Mouse (Mus musculus): ENCODE results near the gene Ccdc169. TPM values are rescaled to one million over a fixed set of nuclear protein-coding genes. Genes with fewer than 3 reads are reported as not detected.
"Not testable (repeated sequence)": the region's sequence is repeated elsewhere in the genome, so short reads cannot be mapped to it uniquely, and the experiment has no call there.

The Ccdc169 gene
- total RNA-seq, 2 experiments from 2014 or later, result not detected

DNA sequence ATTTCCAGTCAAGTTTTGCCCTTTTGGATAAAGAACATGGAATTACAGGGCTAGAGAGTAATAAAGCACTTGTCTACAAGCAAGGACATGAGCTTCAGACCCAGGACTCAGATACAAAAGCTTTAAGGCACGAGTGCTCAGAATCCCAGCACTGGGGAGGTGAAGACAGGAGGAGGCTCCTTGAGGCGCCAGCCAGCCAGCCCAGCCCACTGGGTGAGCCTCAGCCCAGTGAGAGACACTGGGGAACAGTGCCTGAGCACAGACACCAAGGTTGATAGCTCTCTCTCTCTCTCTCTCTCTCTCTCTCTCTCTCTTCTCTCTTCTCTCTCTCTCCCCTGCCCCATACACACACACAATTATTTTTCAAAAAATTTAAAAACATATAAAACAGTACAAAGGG, 56.2 kb downstream of the Ccdc169 start:
- ATAC-seq (ENCODE audit: poor library complexity, severe bottlenecking), result no peak

DNA sequence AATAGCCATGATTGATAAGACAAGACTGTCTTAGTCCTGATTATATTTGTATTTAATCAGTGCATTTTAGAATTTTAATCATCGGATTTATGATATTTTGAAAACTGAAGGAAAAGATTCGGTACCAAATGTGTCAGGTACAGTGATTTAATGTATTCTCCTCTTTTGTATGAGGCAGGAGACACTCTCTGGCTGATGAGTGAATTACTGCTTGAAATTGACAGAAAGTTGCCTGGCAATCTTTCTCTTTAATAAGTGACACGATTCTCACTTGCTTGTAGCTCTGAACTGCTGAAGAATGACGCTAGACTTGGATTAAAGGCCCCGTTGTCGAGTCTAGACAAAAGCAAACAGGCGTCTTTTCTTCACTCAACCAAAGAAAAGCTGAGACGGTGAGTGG, 57.7 kb downstream of the Ccdc169 start:
- ATAC-seq (ENCODE audit: poor library complexity, severe bottlenecking), result no peak

DNA sequence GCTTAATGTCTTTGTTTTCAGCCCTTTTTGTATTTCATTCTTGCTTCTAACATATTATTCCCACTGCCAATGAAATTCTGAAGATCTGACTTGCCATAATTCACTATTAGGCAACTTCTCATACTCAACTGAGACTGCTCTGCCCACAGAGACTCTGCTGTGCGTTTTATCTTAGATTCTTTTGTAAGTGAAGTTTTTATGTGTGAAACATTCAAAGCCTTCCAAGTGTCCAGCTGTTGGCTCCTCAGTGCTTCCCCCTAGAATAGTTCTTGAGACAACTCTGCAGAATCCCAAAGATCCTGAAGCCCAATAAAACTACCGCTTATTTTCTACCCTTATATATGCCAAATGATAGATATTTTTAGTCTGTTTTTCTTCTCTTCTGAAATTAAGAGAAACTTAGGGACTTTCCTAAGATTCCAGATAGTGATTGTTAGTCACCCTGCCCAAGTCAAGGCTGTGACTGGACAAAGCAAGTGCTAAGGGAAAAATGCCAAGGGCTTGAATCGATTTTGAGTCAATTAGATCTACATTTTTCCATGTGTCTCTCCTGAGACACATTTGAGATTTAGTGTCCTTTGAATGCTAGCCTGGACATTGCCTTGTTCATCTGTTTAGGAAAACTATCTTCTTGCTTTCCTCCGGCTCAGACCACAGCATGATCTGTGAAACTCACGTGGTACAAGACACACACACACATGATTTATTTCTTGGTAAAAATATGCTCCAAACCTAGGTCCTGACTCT, 58.6 kb downstream of the Ccdc169 start:
- no peak for ATAC-seq (ENCODE audit: poor library complexity, severe bottlenecking)

DNA sequence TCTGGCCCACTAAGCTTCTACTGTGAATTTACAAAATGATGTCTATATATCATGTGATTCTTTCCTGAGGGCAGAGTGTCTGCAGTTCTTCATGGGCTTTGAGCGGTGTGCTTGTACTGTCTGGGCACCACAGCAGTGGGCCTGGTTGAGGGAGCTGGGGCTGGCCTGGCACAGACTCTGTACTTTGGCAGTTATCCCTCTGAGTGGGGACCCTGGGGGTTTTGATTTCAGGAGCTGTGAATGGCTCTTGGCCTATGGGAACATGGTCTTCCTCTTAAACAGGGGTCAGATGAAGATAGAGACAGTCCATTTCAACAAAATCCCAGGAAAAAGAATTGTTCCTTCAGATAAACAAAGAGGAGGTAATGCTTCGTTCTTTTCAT, 59.2 kb downstream of the Ccdc169 start:
- no peak for ATAC-seq (ENCODE audit: poor library complexity, severe bottlenecking)

DNA sequence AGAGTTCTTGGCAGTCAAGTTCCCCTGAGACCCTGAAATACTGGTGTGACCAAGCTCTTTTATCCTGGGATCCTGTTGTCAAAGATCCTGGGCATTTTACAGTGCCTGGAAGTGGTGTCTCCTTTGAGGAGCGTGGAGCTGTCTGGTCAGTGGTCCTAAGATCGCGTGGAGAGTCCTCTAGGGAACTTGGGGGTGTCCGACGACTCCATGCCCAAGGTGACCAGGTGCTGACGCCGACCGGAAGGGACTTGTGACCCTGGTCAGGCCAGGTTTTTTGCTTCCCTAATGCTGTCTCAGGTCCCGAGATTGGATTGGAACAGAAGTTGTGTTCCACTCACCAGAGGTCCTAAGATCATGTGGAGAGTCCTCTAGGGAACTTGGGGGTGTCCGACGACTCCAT, 66.5 kb downstream of the Ccdc169 start:
- not testable (repeated sequence) for ATAC-seq (ENCODE audit: poor library complexity, severe bottlenecking)

DNA sequence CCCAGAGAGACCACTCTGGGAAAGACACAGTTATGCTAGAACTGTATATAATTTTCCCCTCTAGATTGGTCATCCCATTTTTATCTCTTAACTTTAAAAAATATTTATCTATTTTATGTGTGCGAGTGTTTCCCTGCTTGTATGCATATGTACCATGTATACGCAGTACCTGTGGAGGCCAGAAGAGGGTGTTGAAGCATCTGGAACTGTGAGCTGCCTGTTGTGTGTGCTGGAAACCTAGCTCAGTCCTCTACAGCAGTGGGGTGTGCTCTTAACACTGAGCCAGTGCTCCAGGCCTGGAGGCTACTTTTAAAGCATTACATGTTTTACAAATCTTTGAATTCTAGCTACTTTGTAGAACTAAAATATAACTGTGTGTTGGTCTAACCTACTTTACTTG, 69.3 kb downstream of the Ccdc169 start:
- no peak for ATAC-seq (ENCODE audit: poor library complexity, severe bottlenecking)

DNA sequence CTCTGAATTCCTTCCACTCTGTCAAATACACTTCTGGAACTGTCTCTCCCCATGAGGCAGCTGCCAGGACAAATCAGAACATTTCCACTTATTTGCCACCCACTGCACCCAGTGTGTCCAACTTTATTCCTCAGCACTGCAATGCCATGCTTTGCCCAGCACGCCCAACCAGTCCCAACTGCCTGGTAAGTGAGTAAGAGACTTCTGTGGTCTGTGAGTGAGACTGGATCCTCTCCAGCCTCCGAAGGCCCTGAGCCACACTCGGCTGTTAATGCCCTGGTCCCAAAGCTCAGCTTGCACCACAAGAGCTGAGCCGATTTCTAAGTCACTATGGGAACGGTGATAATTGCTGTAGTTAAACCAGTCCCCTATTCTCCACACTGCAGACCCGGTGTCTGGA, 70.5 kb downstream of the Ccdc169 start:
- ATAC-seq (ENCODE audit: poor library complexity, severe bottlenecking), result no peak

DNA sequence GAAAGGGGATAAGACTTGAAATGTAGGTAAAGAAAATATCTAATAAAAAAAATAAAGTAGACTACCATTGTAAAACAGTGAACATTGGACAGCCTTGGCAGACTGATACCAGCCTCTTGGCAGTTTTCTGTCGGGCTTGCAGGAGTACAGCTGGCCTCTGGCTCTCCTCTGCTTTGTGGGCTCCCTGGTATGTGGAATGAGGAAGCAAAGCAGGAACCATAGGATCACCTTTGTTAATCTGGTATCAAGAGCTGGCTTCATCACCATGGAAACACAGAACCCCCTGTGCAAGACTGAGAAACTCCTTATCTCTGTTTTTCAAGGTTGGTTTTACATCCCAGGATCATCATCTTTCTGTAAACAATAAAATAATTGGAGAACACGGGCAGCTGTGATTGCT, 75.1 kb downstream of the Ccdc169 start:
- no peak for ATAC-seq (ENCODE audit: poor library complexity, severe bottlenecking)

DNA sequence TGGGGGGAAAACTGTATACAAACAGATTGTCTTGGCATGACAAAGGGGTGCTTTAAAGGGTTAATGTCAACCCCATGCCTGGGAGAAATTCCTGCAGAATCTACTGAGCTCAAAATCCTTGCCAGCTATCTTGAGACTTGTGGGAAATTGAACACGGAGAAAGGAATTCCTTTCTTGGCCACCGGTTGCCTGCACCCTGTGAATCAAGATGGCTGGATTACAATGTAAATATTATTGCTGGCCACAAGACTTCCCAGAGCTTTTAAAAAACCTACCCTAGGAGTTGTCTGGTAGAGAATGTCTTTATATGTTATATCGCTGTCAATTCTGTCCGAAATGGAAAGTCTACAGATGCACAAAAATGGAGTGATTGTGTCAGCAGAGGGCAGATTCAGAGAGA, 76.6 kb downstream of the Ccdc169 start:
- no peak for ATAC-seq (ENCODE audit: poor library complexity, severe bottlenecking)

DNA sequence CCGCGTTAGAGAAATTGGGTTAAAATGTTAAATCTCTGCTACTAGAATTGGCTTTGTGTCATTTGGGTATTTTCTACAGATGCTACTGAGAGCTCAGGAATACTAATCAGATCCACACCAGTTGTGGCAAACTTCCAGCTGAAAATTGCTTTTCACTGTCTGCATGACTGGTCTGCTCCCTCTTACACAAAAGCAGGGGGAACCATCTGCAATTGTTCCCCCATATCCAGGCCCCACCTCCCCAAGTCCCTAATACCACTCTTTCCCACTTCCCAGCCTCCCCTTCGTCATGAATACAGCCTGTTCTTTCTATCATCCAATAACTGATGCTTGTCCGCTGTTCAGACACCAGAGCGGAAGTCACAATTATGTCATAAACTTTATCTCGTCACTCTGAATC, 77.3 kb downstream of the Ccdc169 start:
- ATAC-seq (ENCODE audit: poor library complexity, severe bottlenecking), result no peak

DNA sequence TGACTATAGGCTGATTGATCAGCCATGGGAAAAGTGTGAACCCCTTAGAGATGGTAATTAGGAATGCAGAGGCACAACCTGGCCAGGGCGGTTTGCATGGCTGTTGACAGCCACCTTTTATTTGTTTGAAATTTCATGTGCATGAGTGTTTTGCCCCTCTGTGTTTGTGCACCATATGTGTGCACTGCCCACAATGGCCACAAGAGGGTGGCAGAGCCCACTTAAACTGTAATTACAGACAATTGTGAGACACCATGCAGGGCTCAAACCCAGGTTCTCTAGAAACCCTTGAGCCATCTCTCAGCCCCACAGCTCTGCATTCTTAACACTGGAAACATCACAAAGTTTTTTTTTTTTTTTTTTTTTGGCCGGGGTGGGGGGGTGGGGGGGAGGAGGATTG, 85.4 kb downstream of the Ccdc169 start:
- no peak for ATAC-seq (ENCODE audit: poor library complexity, severe bottlenecking)

Other genes starting within 250 kb of the Ccdc169 start
- not detected in 2 replicates for gene Sertm1, start 221.5 kb upstream of the Ccdc169 start, total RNA-seq (2015)
- not detected in 2 replicates for gene Sertm1, start 221.5 kb upstream of the Ccdc169 start, total RNA-seq (2017)
- gene Ccna1, start 81.8 kb upstream of the Ccdc169 start, total RNA-seq (2015), result not detected in 2 replicates
- not detected in 2 replicates for gene Ccna1, start 81.8 kb upstream of the Ccdc169 start, total RNA-seq (2017)
- 6.0 and 7.0 TPM in 2 replicates for gene Spg20, start 25.2 kb upstream of the Ccdc169 start, total RNA-seq (2015)
- gene Spg20, start 25.2 kb upstream of the Ccdc169 start, total RNA-seq (2017), result 8.3 and 10.1 TPM in 2 replicates
- not detected in 2 replicates for gene Sohlh2, start 44.7 kb downstream of the Ccdc169 start, total RNA-seq (2015)
- not detected in 2 replicates for gene Sohlh2, start 44.7 kb downstream of the Ccdc169 start, total RNA-seq (2017)
- not detected in 2 replicates for gene Dclk1, start 105.0 kb downstream of the Ccdc169 start, total RNA-seq (2015)
- not detected in 2 replicates for gene Dclk1, start 105.0 kb downstream of the Ccdc169 start, total RNA-seq (2017)